Mouse (Mus musculus): ENCODE measurements at regions not wholly inside any gene's neighbourhood (a gene's known extent, or its start where the extent isn't known, plus 50 kb on each side); places are given as distances from the start of the nearest gene placed in this dataset.

DNA sequence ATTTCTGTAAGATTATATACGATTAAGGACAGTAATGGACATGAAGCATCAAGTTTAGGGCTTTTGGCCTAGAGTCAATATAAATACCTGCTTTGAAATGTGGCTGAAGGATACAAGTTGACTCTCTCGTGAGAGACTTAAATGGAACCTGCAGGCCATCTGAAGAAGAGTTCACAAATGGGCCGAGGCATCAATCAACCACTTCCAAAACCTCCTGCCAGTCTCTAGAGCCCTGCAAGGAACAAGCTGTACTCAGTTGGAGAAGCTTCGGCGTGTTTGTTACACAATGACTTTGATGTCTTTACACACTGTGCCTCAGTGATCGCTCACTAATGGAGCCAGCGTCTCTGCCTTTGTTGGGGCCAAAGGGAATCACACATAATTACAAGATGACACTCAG lies 146.1 kb upstream of the Ccnd2 start:
- no peak for DNase-seq (ENCODE audit: low spot score in 2 of 2)

DNA sequence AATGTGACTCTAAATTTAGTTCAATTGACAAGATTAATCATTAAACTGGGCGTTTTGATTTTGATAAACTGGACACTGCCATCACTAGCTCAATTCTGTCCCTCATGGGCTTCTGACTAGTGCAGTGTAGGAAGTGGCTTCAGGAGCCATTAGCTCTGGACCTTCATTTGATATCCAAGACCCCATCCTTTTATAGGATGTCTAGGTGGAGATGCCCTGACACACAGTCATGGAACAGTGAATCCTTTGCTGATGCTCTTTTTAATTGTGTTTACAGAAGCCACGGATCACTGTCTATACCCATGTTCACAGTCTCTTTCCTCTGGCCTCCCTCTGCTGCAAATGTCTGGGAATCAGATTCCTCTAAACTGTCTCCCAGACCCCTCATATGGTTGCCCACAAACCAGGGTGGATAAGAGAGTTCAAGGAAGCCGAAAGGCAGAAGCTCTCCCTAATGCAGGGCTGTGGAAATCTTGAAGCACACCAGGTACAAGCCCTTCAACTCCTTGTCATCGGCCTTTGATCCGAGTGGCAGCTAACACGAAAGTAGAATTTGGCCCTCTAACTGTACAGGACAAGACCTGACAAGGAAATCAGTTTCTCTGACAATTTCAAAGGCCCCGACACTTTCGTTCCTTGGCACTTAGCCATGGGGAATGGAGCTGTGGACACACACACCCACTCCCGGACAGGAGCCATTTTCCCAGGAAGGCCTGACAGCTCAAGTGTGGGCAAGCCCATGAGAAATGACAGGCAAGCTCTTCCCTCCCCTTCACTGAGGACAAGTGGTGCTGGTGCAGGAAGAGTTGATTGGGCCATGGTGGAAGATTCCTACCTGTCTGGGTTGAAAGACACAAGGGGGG lies 135.2 kb upstream of the Parp11 start:
- no peak for DNase-seq (ENCODE audit: low spot score in 2 of 2)

DNA sequence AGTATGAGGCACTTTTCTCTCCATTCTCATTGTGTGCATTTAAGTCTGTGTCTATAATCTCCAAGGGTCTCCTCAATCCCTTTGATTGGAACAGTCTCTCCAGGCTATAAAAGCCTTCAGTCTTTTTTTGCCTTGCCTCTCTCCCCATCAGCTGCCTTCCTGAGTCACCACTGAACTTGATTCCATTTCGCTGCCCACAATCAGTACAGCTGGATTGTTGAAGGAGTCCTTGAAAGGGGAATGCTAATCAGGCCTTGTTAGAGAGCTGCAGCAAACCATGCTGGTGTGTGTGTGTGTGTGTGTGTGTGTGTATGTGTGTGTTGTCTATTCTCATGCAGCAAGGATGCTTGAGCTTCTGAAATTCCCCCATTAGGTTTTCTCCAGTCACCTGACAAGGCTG lies 129.3 kb upstream of the Parp11 start:
- DNase-seq (ENCODE audit: low spot score in 2 of 2), result no peak

DNA sequence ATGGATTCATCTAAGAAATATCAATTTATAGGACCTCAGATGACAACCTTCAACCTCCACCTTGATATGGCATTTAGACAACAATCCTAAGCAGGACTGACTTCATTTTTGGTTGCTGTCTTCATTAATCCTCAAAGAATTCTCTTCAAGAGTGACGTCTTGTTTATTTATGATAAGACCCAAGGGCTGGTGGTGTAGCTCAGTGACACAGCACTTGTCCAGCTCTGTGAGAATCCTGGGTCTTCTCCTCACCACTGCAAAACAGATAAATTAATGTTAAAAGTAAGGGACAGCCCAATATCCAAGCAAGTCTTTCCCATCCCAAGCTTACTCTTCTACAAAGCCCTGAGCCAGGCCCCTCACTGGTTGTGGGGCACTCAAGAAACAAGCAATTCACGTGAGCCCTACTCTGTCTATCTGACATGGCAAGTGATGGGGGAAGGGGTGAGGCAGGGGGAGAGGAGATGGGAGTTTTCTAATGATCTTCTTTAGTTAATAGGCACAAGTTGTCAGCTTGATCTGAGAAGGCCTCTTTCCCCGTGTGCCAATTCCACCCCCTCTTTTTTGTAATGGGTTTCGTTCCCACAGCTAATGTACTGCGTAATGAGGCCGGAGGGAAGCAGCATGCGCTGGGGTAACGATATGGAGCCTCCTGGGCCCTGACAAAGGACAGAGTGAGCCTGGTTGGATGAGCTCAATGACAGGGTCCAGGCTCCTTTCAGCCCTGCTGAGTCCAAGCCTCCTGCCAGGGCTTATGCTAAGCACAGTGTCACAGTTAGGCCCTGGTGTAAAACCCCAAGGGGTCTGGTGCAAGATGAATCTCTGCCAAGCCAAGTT lies 127.7 kb upstream of the Parp11 start:
- DNase-seq (ENCODE audit: low spot score in 2 of 2), result no peak

DNA sequence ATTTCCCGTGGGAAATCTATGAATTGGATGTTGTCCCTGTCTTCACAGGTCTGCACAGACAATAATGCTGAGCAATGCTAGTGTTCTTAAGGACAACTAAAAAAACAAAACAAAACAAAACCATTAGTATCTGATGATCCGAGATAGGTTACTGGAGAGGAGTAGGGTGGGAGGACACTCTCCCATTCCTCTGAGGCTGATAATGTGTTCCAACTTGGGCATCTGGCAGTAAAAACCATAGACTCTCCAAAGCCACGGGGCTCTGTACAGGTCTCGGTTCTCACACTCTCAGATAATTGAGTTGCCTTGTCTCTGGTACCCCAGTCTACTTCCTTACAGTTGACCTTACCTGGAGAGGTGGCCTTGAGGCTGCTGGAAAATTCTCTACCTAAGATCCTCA lies 126.0 kb upstream of the Parp11 start:
- no peak for DNase-seq (ENCODE audit: low spot score in 2 of 2)

DNA sequence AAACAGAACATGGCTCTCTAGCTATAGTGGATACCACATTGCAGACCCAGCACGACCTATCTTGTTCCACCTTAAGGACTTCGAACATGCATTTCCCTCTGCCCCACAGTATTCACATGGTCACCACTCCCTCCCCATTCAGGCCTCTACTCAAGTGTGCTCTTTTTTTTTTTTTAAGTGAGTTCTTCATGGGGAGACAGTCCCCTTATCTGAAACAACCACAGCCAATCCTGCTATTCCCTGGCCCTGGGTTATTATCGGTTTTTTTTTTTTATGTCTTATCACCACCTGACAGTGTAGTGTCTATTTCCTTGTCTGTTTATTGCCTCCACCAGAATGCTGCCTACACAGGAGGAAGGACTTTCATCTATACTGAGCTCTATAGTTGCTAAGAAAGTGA lies 125.6 kb upstream of the Parp11 start:
- no peak for DNase-seq (ENCODE audit: low spot score in 2 of 2)

DNA sequence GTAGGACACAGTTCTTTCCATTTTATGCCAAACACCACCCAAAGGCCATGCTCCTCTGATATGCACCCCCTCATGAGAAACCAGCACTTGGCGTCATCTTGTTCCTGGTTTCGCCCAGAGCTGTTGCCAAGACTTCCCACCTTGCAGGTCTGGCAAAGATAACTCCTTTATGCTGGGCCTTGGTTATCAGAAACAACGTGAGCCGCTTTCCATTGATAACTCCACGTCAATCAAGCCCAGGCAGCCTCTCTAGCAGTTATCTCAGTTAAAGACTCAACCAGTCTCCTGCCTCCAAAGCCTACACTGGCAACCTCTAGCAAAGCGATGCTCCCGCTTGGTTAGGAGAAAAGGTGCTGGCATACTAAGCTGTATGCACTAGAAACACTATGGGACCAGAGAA lies 124.2 kb upstream of the Parp11 start:
- DNase-seq (ENCODE audit: low spot score in 2 of 2), result no peak

DNA sequence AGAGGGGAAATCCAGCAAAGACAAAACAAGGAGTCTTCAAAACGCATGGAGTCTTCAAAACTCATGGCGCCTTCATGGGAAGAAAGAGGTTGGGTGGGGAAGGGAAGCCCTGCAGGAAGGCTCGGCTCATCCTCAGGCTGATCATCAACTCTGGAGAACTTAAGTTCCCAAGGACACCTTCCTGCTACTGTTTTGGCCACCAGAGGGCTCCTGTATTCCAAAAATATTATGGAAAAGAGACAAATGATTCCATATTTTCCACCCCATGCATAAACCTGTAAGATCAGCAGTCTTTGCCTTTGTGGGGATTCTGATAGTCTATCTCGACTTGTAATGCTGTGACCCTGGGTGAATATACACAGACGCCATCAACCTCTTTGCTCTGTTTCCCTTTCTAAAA lies 121.7 kb upstream of the Parp11 start:
- peak; percentile 30 to 34 for DNase-seq (ENCODE audit: low spot score in 2 of 2)

DNA sequence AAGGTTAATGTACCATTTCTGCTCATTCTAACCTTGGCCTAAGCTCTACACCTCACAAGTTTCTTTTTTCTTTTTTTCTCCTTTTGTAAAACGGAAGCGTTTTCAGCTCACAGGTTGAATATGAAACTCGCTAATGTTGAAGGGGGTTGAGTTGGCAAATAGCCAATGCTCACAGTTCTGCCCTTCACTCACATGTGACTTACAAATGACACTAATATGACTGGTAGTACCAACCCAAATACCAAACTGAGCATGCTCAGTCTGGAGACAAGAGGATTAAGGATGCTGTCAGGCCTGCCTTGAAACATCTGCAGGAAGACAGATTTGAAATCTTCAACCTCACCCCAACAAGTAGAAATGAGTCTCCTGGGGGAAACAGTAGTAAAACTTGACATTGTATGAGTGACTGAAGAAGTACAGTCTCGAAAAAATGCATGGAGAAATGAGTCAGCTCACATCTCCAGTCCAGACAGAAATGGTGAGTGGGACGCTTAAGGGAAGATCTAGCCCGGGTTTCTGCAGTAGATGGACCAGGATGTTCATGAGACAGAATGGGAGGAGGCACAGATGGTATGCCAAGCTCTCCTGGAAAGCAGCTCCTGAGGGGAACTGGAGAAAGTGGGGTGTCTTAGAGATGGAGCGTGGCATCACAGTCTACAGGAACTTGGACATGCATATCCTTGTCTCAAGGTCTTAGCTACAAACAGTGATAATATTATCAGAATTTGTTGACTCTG lies 120.9 kb upstream of the Parp11 start:
- no peak for DNase-seq (ENCODE audit: low spot score in 2 of 2)

DNA sequence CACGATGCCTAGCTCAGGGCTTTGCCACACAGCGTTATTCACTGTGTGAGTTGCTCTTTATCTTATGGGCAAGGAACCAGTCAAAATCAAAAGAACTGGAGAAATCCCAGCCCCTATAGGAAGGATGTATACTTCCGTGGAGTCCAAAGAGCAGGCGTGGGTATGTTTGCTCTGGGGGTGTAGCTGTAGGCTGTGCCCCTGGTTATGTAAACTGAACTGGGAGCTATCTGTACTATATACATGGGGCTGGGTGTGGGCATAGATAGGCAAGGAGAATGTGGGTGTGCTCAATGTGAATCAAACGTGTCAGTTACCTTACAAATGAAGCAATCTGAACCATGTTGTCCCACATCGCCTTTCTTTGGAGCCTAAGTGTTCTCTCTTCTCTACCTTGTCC lies 120.3 kb upstream of the Parp11 start:
- no peak for DNase-seq (ENCODE audit: low spot score in 2 of 2)

DNA sequence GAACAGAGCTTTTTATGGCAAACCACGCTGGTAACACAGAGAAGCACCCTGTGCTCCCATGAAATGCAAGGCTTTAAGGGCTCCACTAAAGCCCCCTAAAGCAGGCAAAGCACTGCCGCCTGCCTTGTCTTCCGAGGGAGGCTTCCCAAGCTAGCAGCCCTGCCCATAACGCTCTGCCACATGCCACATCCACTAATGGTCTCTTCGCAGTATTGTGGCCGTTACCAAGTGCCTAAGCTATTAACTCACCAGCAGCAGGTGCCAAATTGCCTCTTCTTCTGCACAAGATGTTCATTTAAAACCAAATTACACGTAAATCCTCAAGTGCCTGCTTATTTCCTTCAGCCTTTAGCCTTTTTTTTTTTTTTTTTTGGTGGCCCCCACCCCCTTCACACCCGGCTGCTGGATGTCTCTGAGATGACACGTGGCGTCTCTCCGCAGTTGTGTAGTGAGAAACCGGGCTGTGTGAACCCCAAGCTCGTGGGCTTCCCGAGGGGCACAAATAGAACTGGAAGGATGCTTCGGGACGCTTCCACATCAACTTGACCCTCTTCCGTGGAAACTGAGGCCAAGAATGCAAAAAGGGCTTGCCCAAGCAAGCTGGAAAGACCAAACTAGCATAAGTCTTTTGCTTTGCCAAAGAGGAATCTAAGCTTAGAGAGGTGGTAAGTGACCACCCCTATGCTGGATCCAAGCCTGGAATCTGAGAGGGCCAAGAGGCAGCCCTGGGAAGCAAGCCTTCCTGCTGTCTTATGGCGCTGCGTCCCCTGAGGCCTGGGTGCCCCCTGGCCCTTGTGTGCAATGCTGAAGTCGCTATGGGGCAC lies 117.2 kb upstream of the Parp11 start:
- DNase-seq (ENCODE audit: low spot score in 2 of 2), result no peak

DNA sequence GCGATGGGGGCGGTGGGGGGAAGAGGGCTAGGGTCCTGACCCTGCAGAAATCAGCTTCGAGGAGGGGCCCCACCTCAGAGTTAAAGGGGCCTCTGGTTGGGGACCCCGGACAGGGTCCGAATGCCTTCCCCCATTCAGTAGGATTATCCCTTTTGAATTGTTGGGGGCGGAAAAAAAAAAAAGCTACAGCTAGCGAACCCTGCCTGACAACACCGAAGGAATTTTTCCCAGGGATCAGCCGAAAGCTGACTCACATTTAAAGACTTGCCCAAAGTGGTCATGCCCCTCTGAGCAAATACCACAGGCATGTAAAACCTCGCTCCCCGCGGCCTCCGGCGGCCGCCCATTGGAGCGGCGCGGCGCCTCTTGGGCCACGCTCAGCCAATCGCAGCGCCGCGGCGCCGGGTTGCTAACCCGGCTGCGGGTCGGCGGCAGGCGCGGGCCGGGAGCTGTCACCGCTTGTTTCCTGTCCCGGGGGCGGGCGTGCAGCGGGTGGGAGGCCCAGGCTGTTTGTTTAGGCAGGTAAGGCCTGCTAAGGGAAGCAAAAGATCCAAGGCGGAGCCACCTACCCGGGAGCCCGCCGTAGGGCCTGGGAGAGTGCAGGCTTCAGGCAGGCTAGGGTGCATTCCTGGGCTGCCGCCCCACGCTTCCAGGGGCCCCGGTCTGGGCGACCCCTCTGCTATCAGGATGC lies 116.5 kb upstream of the Parp11 start:
- DNase-seq (ENCODE audit: low spot score in 2 of 2), result peak; percentile 51 to 56

DNA sequence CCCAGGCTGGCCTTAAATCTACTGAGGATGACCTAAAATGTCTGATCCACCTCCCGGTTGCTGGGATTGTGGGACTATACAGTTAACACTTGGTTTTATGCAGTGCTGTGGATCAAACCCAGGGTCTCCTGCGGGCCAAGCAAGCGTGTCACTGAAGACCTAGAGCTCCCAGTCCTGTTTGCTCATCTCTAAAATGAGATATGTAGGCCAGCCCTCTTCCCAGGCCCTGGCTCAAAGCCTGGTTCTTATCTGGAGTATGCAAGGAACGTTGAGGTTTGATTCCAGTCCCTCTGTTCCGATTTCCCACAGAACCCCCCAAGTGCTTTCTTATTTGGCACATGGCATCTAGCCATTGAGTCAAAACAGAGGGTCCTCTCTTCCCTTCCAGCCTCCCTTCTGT lies 115.5 kb upstream of the Parp11 start:
- no peak for DNase-seq (ENCODE audit: low spot score in 2 of 2)

DNA sequence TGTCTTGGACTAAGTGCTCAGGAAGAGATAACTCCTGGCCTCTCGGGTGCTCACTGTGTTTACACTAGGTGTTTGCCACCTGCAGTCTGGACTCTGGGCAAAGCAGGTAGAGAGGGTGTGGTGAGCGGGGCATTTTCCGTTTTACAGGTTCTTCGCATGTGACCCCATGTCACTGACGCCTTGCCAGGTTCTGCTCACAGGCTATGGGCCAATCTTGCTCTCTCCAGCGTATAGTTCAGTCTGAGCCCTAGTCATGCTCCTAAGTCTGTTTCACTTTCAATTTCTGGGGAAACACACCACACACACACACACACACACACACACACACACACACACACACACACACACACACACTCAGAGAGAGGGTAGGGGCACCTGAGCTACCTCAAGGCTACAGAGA lies 112.4 kb upstream of the Parp11 start:
- no peak for DNase-seq (ENCODE audit: low spot score in 2 of 2)

DNA sequence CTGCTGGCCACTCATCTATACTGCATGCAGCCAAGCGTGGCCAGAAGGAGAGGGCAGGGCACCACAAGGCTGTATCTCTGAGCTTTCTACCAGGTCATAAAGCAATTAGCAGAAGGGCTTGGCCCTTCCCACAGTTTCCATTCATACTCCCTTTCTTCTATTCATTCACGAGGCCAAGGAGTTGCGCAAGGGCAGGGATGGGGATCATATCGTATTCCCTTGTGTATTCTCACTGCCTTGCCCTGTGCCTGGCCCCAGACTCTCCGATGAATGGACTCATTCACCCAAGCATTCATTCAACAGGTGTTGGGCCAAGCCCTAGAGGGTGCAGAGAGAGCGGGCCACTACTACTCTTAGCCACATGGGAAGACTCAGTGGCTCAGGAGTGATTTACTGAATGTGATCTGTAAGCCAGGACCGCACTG lies 111.2 kb upstream of the Parp11 start:
- DNase-seq (ENCODE audit: low spot score in 2 of 2), result no peak

DNA sequence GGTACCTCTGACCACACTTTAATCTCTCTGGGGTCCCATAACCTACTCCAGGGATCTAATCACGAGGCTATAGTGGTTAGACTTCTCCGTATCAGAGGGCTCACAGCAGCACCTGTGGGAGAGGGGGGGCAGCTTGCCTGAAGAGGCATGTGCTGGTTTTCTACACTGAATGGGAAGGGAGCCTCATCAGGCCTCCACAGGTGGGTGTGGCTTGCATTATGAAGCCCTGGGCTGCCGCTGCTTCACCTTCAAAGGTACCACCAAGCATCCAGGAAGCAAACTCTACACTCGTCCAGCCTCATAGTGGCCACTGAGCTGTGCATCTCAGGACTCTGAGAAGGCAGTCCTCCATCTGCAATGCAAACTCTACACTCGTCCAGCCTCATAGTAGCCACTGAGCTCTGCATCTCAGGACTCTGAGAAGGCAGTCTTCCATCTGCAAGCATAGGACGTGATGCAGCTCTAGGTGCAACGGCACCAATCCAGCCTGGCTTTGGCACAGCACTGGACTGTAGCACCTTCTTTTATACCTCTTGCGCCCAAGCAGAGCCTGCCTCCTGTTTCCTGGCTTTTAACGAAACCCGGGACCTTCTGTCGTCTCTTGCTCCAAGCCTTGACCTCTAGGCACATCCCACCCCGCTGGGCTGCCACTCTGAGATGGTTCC lies 110.5 kb upstream of the Parp11 start:
- no peak for DNase-seq (ENCODE audit: low spot score in 2 of 2)

DNA sequence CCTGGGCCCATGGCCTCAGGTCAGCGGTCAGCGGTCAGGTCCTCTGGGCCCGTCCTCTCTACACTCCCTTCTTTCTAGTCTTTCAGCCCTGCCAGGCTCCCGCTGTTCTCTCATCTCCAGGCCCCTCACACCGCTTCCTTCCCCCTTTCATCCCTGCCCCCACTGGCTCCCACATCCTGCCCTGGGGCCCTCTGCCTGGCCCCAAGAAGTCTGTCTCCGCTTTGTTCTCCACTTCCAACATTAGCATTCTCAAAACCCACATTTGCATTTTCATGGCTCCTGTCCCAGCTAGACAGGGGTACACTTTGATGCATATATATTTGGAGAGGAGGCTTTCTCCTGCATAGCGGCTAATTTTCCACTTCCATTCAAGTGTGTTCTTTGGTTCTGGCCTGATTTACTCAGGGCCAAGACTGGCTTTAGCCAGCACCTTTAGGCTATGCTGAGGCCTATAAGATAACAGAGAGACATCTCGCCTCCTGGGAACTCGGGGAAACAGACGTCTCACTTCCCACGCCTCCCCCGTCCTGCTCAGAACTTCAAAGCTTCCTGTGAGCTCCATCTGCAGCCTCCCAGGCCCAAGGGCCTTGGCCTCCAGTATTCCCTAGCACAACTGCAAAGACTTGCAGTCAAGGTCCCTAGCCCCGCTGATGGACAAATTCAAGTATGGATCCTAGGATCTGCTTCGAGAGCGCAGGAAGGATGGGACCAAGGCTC lies 109.8 kb upstream of the Parp11 start:
- peak in 1 of 2 experiments; percentile 57 for DNase-seq (ENCODE audit: low spot score in 2 of 2)

DNA sequence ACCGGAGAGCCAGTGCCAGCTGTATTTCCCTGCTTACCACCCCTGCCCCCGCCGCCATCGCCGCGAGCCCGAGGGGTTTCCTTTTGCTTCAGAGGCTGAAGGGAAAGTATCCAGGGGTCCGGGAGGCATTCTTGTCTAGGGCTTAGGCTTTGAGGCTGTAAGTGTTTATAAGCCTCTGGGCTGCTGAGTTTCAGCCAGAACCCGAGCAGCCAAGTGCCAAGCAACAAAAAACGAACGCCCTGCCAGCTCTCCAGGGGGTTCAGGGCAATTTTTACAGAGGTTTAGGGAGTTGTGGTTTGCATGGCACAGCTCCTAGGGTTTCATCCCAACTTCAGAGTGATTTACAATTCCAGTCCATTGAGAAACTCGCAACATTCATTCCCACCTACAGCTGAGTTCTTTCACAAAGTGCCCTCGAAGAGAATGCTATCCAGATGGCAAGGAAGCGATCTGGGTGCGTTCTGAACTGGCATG lies 109.2 kb upstream of the Parp11 start:
- DNase-seq (ENCODE audit: low spot score in 2 of 2), result no peak

DNA sequence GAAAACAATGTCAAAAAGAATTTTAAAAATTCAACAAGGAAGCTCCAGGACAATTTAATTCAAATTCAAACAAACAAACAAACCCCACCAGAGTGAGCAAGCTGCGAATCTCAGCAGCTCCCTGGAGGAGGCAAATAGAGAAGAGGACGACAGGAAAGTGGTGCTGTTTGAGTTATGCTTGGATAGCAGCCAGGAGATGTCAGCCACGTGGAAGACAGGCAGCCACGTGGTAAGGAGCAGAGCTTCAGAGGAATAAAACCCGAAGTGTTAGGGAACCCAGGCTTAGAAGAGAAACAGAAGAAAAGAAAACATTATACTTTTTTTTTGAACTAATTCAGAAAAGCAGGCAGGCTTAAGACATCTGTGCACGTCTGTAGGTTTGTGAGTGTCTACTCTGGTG lies 108.2 kb upstream of the Parp11 start:
- no peak for DNase-seq (ENCODE audit: low spot score in 2 of 2)

Measured in right cerebral cortex, postnatal 36 days (tissue).